Mouse (Mus musculus): ENCODE measurements around the gene Slc12a8.

DNA sequence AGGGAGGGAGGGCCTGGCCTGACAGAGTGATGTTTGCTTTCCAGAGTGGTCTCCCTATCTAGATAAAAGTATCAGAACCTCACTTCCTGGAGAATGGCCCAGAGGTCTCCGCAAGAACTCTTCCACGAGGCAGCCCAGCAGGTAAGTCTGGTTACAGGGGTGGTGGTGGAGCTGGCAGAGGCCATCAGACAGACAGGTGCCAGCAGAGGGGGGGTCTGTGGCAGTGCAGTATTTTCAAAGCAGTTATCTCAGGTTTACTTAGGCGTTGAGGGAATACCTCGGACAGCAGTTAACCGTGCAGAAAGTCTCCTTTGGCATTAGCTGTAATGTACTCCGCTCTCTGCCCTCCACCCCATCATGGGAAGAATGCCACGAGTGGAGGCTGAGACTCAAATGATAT lies 1.1 kb downstream of the Slc12a8 start:
- TF ChIP-seq CTCF (IDR thresholded peaks at IDR 0.05; ENCODE audit: low read depth) = no peak
- no peak for TF ChIP-seq EP300 (IDR thresholded peaks at IDR 0.05; ENCODE audit: low read depth)

Measured in heart, postnatal 0 days (tissue).